Mouse (Mus musculus) kidney, embryonic 15.5 days (tissue): ENCODE results near the gene Ncl. TPM values are rescaled to one million over a fixed set of nuclear protein-coding genes. Genes with fewer than 3 reads are reported as not detected.

Experiments
- ATAC-seq: fragments of 200-750 bp; cut with Nextera tagmentation; replicated peaks from 2 replicates; pipeline ENCODE4 v1.8.0; 2017; ENCODE audit warnings: moderate TSS enrichment; ENCODE audit not compliant: low FRiP score
- H3K27ac ChIP-seq: fragments of 300-500 bp; sonication (generic); 2 replicates; pipeline ENCODE4 v1.5.1; 2015; ENCODE audit warnings: mild to moderate bottlenecking, inconsistent platforms
- H3K27me3 ChIP-seq: fragments of 300-500 bp; sonication (generic); 2 replicates; pipeline ENCODE4 v1.6.1; 2015; ENCODE audit warnings: inconsistent platforms
- H3K36me3 ChIP-seq: fragments of 300-500 bp; sonication (generic); 2 replicates; pipeline ENCODE4 v1.6.1; 2015; ENCODE audit warnings: inconsistent platforms
- H3K4me1 ChIP-seq: fragments of 300-500 bp; sonication (generic); 2 replicates; pipeline ENCODE4 v1.6.1; 2015; ENCODE audit warnings: inconsistent platforms
- H3K4me2 ChIP-seq: fragments of 300-500 bp; sonication (generic); 2 replicates; pipeline ENCODE4 v1.6.1; 2015; ENCODE audit warnings: moderate library complexity, mild to moderate bottlenecking, inconsistent platforms
- H3K4me3 ChIP-seq: fragments of 300-500 bp; sonication (generic); replicated peaks from 2 replicates; pipeline ENCODE4 v1.5.1; 2015; ENCODE audit warnings: mild to moderate bottlenecking, inconsistent platforms
- H3K9ac ChIP-seq: fragments of 300-500 bp; sonication (generic); 2 replicates; pipeline ENCODE4 v1.6.1; 2015; ENCODE audit warnings: mild to moderate bottlenecking, inconsistent platforms
- H3K9me3 ChIP-seq: fragments of 300-500 bp; sonication (generic); replicated peaks from 2 replicates; pipeline ENCODE4 v1.6.1; 2016; ENCODE audit warnings: inconsistent platforms
- WGBS: fragments of 180-500 bp; shearing (Covaris S2); methylation state at CpG from one replicate; pipeline ENCODE4 v1.1.7; 2015; ENCODE audit warnings: mixed read lengths; 5-methylcytosine and 5-hydroxymethylcytosine counted together
- polyA plus RNA-seq: library from polyadenylated mRNA; unstranded; fragments of >200 nt; fragmentation: Nextera tagmentation; extraction: Ambion mirVana; gene quantifications from 2 replicates; pipeline ENCODE4 v1.2.1, GENCODE M21; 2015

The Ncl gene
- polyA plus RNA-seq, 1 experiment from 2014 or later: 531 TPM

DNA sequence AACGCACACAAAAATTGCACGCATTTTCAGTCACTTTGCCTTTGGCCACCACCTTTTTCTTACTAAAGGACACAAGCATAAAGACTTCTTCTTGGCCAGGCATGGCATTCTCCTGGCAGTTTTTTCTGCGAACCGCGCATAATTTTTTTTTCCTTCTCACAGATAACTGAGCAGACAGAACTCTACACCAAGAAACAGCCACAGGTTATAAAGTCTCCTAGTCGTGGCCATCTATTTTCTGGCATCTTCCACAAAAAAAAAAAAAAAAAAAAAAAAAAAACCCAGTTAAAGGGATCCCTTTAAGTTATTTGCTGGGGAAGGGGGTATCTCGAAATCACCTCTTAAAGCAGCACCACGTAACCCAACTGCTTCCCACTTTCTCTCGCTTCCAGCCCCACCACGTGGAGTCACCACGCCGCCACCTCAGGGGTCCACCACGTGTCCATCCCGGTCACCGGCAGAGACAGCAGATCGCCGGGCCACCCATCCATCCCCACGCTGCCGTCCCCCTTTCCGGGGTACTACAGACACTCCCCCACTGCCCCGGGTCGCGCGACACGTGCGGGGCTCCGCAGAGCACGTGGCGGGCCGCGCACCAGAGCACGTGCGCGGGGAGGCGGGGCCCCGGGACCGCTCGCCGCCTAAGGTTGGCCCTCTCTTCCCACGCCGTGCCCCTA, 833 bp downstream of the Ncl start:
- H3K9me3 ChIP-seq: no peaks in the 10 kb centered on the region
- peak overlapping the region; percentile 87 for H3K4me3 ChIP-seq
- H3K9ac ChIP-seq: peak overlapping the region; percentile 98
- H3K36me3 ChIP-seq: peaks cover 43% of the 10 kb centered on the region
- H3K4me1 ChIP-seq: peaks cover 36% of the 10 kb centered on the region
- no peaks in the 10 kb centered on the region for H3K27me3 ChIP-seq
- H3K4me2 ChIP-seq: peak overlapping the region; percentile 76
- under 1% methylated on average over 41 of the region's 41 CpGs for WGBS
- peak overlapping the region; percentile 100 for H3K27ac ChIP-seq
- no peak; the same call in 1 of the 2 replicates for ATAC-seq

GRCm38 (mm10) chr1:86354186-86354585, 5.0 kb downstream of the Ncl start:
- 91% methylated on average over 2 of the region's 2 CpGs for WGBS
- no peak overlapping the region for H3K9ac ChIP-seq
- H3K4me3 ChIP-seq: no peak overlapping the region
- peaks cover 25% of the 10 kb centered on the region for H3K4me1 ChIP-seq
- H3K36me3 ChIP-seq: peaks cover 83% of the 10 kb centered on the region
- no peaks in the 10 kb centered on the region for H3K27me3 ChIP-seq
- no peaks in the 10 kb centered on the region for H3K9me3 ChIP-seq
- no peak overlapping the region for H3K27ac ChIP-seq
- no peak overlapping the region for H3K4me2 ChIP-seq
- no peak for ATAC-seq

GRCm38 (mm10) chr1:86350576-86350975, 8.6 kb downstream of the Ncl start:
- ATAC-seq: no peak
- WGBS: 89% methylated on average over 8 of the region's 8 CpGs
- no peak overlapping the region for H3K4me2 ChIP-seq
- peaks cover 8% of the 10 kb centered on the region; the same call in 1 of the 2 replicates for H3K4me1 ChIP-seq
- H3K9ac ChIP-seq: no peak overlapping the region
- H3K36me3 ChIP-seq: peaks cover 97% of the 10 kb centered on the region
- H3K27me3 ChIP-seq: no peaks in the 10 kb centered on the region
- H3K27ac ChIP-seq: no peak overlapping the region
- H3K4me3 ChIP-seq: no peak overlapping the region
- no peaks in the 10 kb centered on the region for H3K9me3 ChIP-seq

DNA sequence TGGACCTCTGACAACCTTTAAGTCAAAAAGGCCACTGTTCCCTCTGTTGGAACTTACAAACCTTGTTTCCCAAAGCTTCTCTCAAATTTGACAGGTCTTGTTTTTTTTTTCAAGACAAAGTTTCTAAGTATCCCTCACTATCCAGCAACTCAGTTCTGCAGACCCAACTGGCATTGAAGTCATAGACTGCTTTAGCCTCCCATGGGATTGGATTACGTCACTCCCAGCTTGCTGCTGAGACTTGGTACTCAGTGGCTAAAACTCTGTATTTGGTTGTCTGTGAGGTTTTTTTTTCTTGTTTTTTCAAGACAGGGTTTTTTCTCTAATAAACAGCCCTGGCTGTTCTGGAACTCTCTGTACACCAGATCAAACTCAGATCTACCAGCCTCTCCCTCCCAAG, 9.5 kb downstream of the Ncl start:
- peak overlapping the region; percentile 66; the same call in 1 of the 2 replicates for H3K27ac ChIP-seq
- no peak for ATAC-seq
- peaks cover 89% of the 10 kb centered on the region for H3K36me3 ChIP-seq
- H3K4me3 ChIP-seq: no peak overlapping the region
- H3K9me3 ChIP-seq: no peaks in the 10 kb centered on the region
- 73% methylated on average over 1 of the region's 1 CpGs for WGBS
- no peak overlapping the region for H3K9ac ChIP-seq
- H3K4me1 ChIP-seq: peaks cover 5% of the 10 kb centered on the region; the same call in 1 of the 2 replicates
- no peaks in the 10 kb centered on the region for H3K27me3 ChIP-seq
- H3K4me2 ChIP-seq: no peak overlapping the region

- WGBS: 74% methylated on average over 3 of the region's 3 CpGs
- no peak for ATAC-seq
- Histone ChIP-seq H3K4me3 (no peak overlapping the region), H3K9ac (no peak overlapping the region), H3K9me3 (no peaks in the 10 kb centered on the region), H3K27me3 (no peaks in the 10 kb centered on the region), H3K36me3 (peaks cover 84% of the 10 kb centered on the region), H3K4me1 (peaks cover 5% of the 10 kb centered on the region; the same call in 1 of the 2 replicates), H3K4me2 (no peak overlapping the region), H3K27ac (peak overlapping the region; percentile 66; the same call in 1 of the 2 replicates)
These were observed 10.0 kb downstream of the Ncl start for GRCm38 (mm10) chr1:86349201-86349600.

DNA sequence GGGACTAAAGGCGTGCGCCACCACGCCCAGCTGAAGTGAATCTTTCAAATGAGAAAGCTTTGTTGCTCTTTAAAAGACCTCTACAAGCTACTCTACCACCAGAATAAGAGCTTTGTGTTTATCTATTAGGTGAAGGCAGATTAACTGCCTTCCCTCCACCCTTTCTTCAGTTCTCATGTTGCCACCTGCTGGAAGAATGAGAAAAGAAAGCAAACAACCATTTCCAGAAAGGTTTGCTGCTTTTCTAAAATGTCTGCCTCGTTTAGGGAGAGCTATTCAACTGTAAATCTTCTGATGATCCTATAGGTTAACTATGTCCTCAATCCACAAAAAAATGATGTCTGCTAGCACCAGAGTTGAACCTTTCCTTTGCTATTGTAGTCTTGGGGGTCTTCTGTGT, 10.4 kb downstream of the Ncl start:
- Histone ChIP-seq H3K27me3 (no peaks in the 10 kb centered on the region), H3K36me3 (peaks cover 80% of the 10 kb centered on the region), H3K9me3 (no peaks in the 10 kb centered on the region), H3K4me2 (no peak overlapping the region), H3K9ac (no peak overlapping the region), H3K27ac (peak overlapping the region; percentile 66; the same call in 1 of the 2 replicates), H3K4me3 (no peak overlapping the region), H3K4me1 (peaks cover 5% of the 10 kb centered on the region; the same call in 1 of the 2 replicates)
- no peak for ATAC-seq
- 73% methylated on average over 4 of the region's 4 CpGs for WGBS

- Histone ChIP-seq H3K9me3 (no peaks in the 10 kb centered on the region), H3K36me3 (peaks cover 72% of the 10 kb centered on the region), H3K4me1 (peaks cover 5% of the 10 kb centered on the region; the same call in 1 of the 2 replicates), H3K27ac (no peak overlapping the region), H3K27me3 (no peaks in the 10 kb centered on the region), H3K4me3 (no peak overlapping the region), H3K9ac (no peak overlapping the region), H3K4me2 (no peak overlapping the region)
- no peak for ATAC-seq
- 71% methylated on average over 1 of the region's 1 CpGs for WGBS
These were observed 11.1 kb downstream of the Ncl start for GRCm38 (mm10) chr1:86348083-86348482.

GRCm38 (mm10) chr1:86347716-86348045, 11.5 kb downstream of the Ncl start:
- 67% methylated on average over 1 of the region's 1 CpGs for WGBS
- H3K27ac ChIP-seq: no peak overlapping the region
- no peak overlapping the region for H3K4me3 ChIP-seq
- no peak overlapping the region for H3K9ac ChIP-seq
- no peak for ATAC-seq
- no peaks in the 10 kb centered on the region for H3K9me3 ChIP-seq
- no peak overlapping the region for H3K4me2 ChIP-seq
- no peaks in the 10 kb centered on the region for H3K27me3 ChIP-seq
- peaks cover 70% of the 10 kb centered on the region for H3K36me3 ChIP-seq
- peaks cover 5% of the 10 kb centered on the region; the same call in 1 of the 2 replicates for H3K4me1 ChIP-seq

DNA sequence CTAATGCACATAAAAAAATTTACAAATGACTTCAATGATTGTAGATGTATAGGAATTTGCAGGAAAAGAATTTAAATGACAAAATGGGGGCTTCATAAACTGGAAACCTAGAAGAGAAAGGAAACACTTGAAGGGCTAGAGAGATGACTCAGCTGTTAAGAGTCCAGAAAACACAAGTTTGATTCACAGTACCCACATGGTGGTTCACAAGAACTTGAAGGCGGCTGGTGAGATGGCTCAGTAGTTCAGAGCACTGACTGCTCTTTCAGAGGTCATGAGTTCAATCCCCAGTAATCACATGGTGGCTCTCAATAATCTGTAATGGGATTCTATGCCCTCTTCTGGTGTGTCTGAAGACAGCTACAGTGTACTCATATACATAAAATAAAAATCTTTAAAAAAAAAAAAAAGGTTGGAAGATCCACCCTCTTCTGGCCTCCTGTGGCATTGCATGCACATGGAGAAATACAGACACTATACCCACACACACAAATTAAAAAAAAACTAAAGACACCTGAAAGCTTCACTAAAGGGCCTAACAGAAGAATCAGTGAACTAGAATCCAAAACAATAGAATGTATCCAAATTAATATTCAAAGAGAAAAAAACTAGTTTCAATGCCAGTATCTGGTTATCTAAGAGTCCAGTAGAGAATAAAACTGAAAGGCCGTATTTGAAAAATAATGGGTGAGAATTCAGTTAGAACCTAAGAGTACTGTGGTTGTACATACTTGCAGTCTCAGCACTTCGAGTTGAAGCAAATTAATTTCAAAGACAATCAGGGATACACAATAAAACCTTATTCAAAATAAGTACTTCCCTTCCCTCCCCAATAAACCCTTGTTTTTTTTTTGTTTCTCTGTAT, 12.1 kb downstream of the Ncl start:
- H3K4me2 ChIP-seq: no peak overlapping the region
- peaks cover 64% of the 10 kb centered on the region for H3K36me3 ChIP-seq
- H3K4me3 ChIP-seq: no peak overlapping the region
- H3K27me3 ChIP-seq: no peaks in the 10 kb centered on the region
- ATAC-seq: no peak; the same call in 1 of the 2 replicates
- 84% methylated on average over 3 of the region's 3 CpGs for WGBS
- H3K9me3 ChIP-seq: no peaks in the 10 kb centered on the region
- H3K4me1 ChIP-seq: peaks cover 5% of the 10 kb centered on the region; the same call in 1 of the 2 replicates
- H3K27ac ChIP-seq: no peak overlapping the region
- no peak overlapping the region for H3K9ac ChIP-seq

- peaks cover 5% of the 10 kb centered on the region; the same call in 1 of the 2 replicates for H3K4me1 ChIP-seq
- no peak overlapping the region for H3K4me3 ChIP-seq
- no peaks in the 10 kb centered on the region for H3K9me3 ChIP-seq
- no peak for ATAC-seq
- H3K27me3 ChIP-seq: no peaks in the 10 kb centered on the region
- H3K27ac ChIP-seq: no peak overlapping the region
- 96% methylated on average over 4 of the region's 4 CpGs for WGBS
- H3K4me2 ChIP-seq: no peak overlapping the region
- H3K36me3 ChIP-seq: peaks cover 52% of the 10 kb centered on the region
- H3K9ac ChIP-seq: no peak overlapping the region
These were observed 13.2 kb downstream of the Ncl start for GRCm38 (mm10) chr1:86345956-86346355.

GRCm38 (mm10) chr1:86345069-86345468, 14.1 kb downstream of the Ncl start:
- ATAC-seq: no peak
- WGBS: 97% methylated on average over 4 of the region's 4 CpGs
- Histone ChIP-seq H3K9me3 (no peaks in the 10 kb centered on the region), H3K4me1 (peaks cover 3% of the 10 kb centered on the region; the same call in 1 of the 2 replicates), H3K4me3 (no peak overlapping the region), H3K36me3 (peaks cover 44% of the 10 kb centered on the region), H3K27me3 (no peaks in the 10 kb centered on the region), H3K9ac (no peak overlapping the region), H3K4me2 (no peak overlapping the region), H3K27ac (no peak overlapping the region)
